Mouse (Mus musculus): ENCODE data around the gene Dchs2. TPM values are rescaled to one million over a fixed set of nuclear protein-coding genes. Genes with fewer than 3 reads are reported as not detected.

Dchs2 gene
- polyA plus RNA-seq (2012; rRNA removed): under 0.01 TPM in 2 replicates
- polyA plus RNA-seq (2014; fragmentation: Nextera tagmentation; extraction: Ambion mirVana): 0.03 TPM in 1 of 2 replicates, not detected in the other

GRCm38 (mm10) chr3:83127726-83128448, at the start of gene Dchs2:
Gene Dchs2 (plus strand): TSS chr3:83127948.
- Histone ChIP-seq H3K9ac (replicated peaks) (no peak within 1 kb of the TSS), H3K4me3 (ENCODE audit: insufficient read depth in 1 of 2, low read depth in 2 of 2, low read length in 2 of 2) (peak within 1 kb of the TSS; percentile 4 to 13; a peak in 1 of 4 replicates), H3K9me3 (ENCODE audit: control insufficient read depth, low read length) (no peaks in the 10 kb centered on the region), H3K27me3 (ENCODE audit: control insufficient read depth, insufficient read depth, low read length) (peaks cover 49% of the 10 kb centered on the region), H3K36me3 (replicated peaks; ENCODE audit: control insufficient read depth, insufficient read depth, low read depth) (no peaks in the 10 kb centered on the region), H3K4me1 (replicated peaks; ENCODE audit: control insufficient read depth in 2 of 2, insufficient read depth in 2 of 2, low read length in 1 of 2) (no peaks in the 10 kb centered on the region), H3K4me2 (ENCODE audit: low read depth) (peak within 1 kb of the TSS; percentile 11), H3K27ac (no peak within 1 kb of the TSS)
- ATAC-seq (ENCODE audit: insufficient read depth): no peak
- no peak for DNase-seq (ENCODE audit: low read depth in 3 of 3, low spot score in 3 of 3)
- TF ChIP-seq EP300 (IDR thresholded peaks at IDR 0.05; ENCODE audit: low read depth) (no peak), CTCF (IDR thresholded peaks at IDR 0.05; ENCODE audit: low read depth) (no peak)
- WGBS (ENCODE audit: insufficient replicate concordance): 2% methylated on average over 55 of the region's 55 CpGs

- no peaks in the 10 kb centered on the region for H3K27me3 ChIP-seq (ENCODE audit: control insufficient read depth, insufficient read depth, low read length)
- H3K4me3 ChIP-seq (ENCODE audit: insufficient read depth in 1 of 2, low read depth in 2 of 2, low read length in 2 of 2): peak overlapping the region; percentile 13 to 20; a peak in 2 of 4 replicates
- DNase-seq (ENCODE audit: low read depth in 3 of 3, low spot score in 3 of 3) (peak; percentile 14 to 33 (median 27)), ATAC-seq (ENCODE audit: insufficient read depth) (0 out of 2 replicates have a peak, but pooled peaks have one; percentile 28)
- no peaks in the 10 kb centered on the region for H3K36me3 ChIP-seq (replicated peaks; ENCODE audit: control insufficient read depth, insufficient read depth, low read depth)
- H3K4me2 ChIP-seq (ENCODE audit: low read depth): peak overlapping the region; percentile 56
- no peaks in the 10 kb centered on the region for H3K9me3 ChIP-seq (ENCODE audit: control insufficient read depth, low read length)
- H3K9ac ChIP-seq (replicated peaks): no peak overlapping the region
- WGBS (ENCODE audit: insufficient replicate concordance): 3% methylated on average over 11 of the region's 11 CpGs
- TF ChIP-seq CTCF (IDR thresholded peaks at IDR 0.05; ENCODE audit: low read depth) (peak; percentile 82), EP300 (IDR thresholded peaks at IDR 0.05; ENCODE audit: low read depth) (no peak)
- no peaks in the 10 kb centered on the region for H3K4me1 ChIP-seq (replicated peaks; ENCODE audit: control insufficient read depth in 2 of 2, insufficient read depth in 2 of 2, low read length in 1 of 2)
- H3K27ac ChIP-seq: no peak overlapping the region
Measured at GRCm38 (mm10) chr3:83080567-83081055, 47.1 kb upstream of the Dchs2 start.

GRCm38 (mm10) chr3:83097586-83097985, 30.2 kb upstream of the Dchs2 start:
- Histone ChIP-seq H3K4me1 (replicated peaks; ENCODE audit: control insufficient read depth in 2 of 2, insufficient read depth in 2 of 2, low read length in 1 of 2) (no peaks in the 10 kb centered on the region), H3K4me3 (ENCODE audit: insufficient read depth in 1 of 2, low read depth in 2 of 2, low read length in 2 of 2) (no peak overlapping the region), H3K4me2 (ENCODE audit: low read depth) (no peak overlapping the region), H3K9me3 (ENCODE audit: control insufficient read depth, low read length) (no peaks in the 10 kb centered on the region), H3K9ac (replicated peaks) (no peak overlapping the region), H3K36me3 (replicated peaks; ENCODE audit: control insufficient read depth, insufficient read depth, low read depth) (no peaks in the 10 kb centered on the region), H3K27me3 (ENCODE audit: control insufficient read depth, insufficient read depth, low read length) (no peaks in the 10 kb centered on the region), H3K27ac (no peak overlapping the region)
- no peak for TF ChIP-seq EP300 (IDR thresholded peaks at IDR 0.05; ENCODE audit: low read depth)
- TF ChIP-seq CTCF (IDR thresholded peaks at IDR 0.05; ENCODE audit: low read depth): no peak
- ATAC-seq (ENCODE audit: insufficient read depth) (no peak), DNase-seq (ENCODE audit: low read depth in 3 of 3, low spot score in 3 of 3) (no peak)
- 63% methylated on average over 6 of the region's 6 CpGs for WGBS (ENCODE audit: insufficient replicate concordance)

- H3K9ac ChIP-seq (replicated peaks): no peak overlapping the region
- no peak overlapping the region for H3K27ac ChIP-seq
- H3K27me3 ChIP-seq (ENCODE audit: control insufficient read depth, insufficient read depth, low read length): no peaks in the 10 kb centered on the region
- no peaks in the 10 kb centered on the region for H3K4me1 ChIP-seq (replicated peaks; ENCODE audit: control insufficient read depth in 2 of 2, insufficient read depth in 2 of 2, low read length in 1 of 2)
- WGBS (ENCODE audit: insufficient replicate concordance): 32% methylated on average over 14 of the region's 14 CpGs
- H3K9me3 ChIP-seq (ENCODE audit: control insufficient read depth, low read length): no peaks in the 10 kb centered on the region
- no peak overlapping the region for H3K4me3 ChIP-seq (ENCODE audit: insufficient read depth in 1 of 2, low read depth in 2 of 2, low read length in 2 of 2)
- H3K36me3 ChIP-seq (replicated peaks; ENCODE audit: control insufficient read depth, insufficient read depth, low read depth): no peaks in the 10 kb centered on the region
- TF ChIP-seq CTCF (IDR thresholded peaks at IDR 0.05; ENCODE audit: low read depth): no peak
- no peak for TF ChIP-seq EP300 (IDR thresholded peaks at IDR 0.05; ENCODE audit: low read depth)
- DNase-seq (ENCODE audit: low read depth in 3 of 3, low spot score in 3 of 3) (no peak), ATAC-seq (ENCODE audit: insufficient read depth) (no peak)
- 0 out of 2 replicates have a peak overlapping the region, but pooled peaks have one; percentile 15 for H3K4me2 ChIP-seq (ENCODE audit: low read depth)
Measured at GRCm38 (mm10) chr3:83098546-83099034, 29.2 kb upstream of the Dchs2 start.

- Histone ChIP-seq H3K9ac (replicated peaks) (no peak overlapping the region), H3K27me3 (ENCODE audit: control insufficient read depth, insufficient read depth, low read length) (no peaks in the 10 kb centered on the region), H3K4me2 (ENCODE audit: low read depth) (no peak overlapping the region), H3K9me3 (ENCODE audit: control insufficient read depth, low read length) (no peaks in the 10 kb centered on the region), H3K36me3 (replicated peaks; ENCODE audit: control insufficient read depth, insufficient read depth, low read depth) (no peaks in the 10 kb centered on the region), H3K4me1 (replicated peaks; ENCODE audit: control insufficient read depth in 2 of 2, insufficient read depth in 2 of 2, low read length in 1 of 2) (no peaks in the 10 kb centered on the region), H3K27ac (no peak overlapping the region), H3K4me3 (ENCODE audit: insufficient read depth in 1 of 2, low read depth in 2 of 2, low read length in 2 of 2) (no peak overlapping the region)
- 65% methylated on average over 1 of the region's 1 CpGs for WGBS (ENCODE audit: insufficient replicate concordance)
- no peak for DNase-seq (ENCODE audit: low read depth in 3 of 3, low spot score in 3 of 3)
- TF ChIP-seq CTCF (IDR thresholded peaks at IDR 0.05; ENCODE audit: low read depth) (no peak), EP300 (IDR thresholded peaks at IDR 0.05; ENCODE audit: low read depth) (no peak)
- no peak for ATAC-seq (ENCODE audit: insufficient read depth)
Measured at GRCm38 (mm10) chr3:83099139-83099538, 28.6 kb upstream of the Dchs2 start.

Data from liver, embryonic 14.5 days (tissue).